Mouse (Mus musculus) frontal cortex, postnatal 36 days (tissue): Measurements from ENCODE around the gene Ube2l6.
"Not testable (repeated sequence)": the region's sequence is repeated elsewhere in the genome, so short reads cannot be mapped to it uniquely, and the experiment has no call there.

ENCODE experiments used
- DNase-seq, 2 experiments: peaks; one replicate each; pipeline ENCODE4 v3.0.0; 2022; ENCODE audit warnings: low spot score in 2 of 2

Ube2l6 gene

DNA sequence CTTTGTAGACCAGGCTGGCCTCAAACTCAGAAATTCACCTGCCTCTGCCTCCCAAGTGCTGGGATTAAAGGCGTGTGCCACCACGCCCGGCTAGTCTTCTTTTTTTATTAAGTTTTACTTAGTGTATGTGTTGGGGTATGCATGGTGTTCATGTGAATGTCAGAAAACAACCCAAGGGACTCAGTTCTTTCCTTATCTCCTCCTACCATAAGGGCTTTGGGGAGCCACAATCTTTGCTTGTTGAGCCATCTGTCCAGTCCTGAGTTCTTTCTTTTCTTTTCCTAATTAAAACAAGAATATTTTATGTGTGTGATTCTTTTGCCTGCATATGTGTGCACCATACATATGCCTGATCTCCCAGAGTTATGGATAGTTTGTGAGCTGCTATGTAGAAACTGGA, 5.5 kb upstream of the Ube2l6 start:
- no peak for DNase-seq

DNA sequence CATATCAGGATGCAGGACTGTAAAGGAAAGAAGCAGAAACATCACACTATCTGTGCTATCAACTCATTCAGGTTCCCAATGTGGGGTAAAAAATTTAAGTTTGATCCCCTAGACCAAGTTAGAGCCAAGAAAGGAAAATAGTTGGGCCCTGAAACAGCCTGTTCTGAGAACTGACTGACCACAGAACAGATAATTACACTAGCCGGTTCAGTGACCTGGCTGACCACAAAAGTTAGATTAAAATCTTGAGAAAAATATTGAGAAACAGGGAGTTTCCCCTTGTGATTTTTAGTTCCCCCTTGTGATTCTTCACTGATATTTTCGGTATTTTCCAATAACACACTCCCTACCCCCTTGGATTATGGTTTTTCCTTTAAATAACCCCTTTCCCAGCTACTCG, 4.8 kb upstream of the Ube2l6 start:
- no peak for DNase-seq

DNA sequence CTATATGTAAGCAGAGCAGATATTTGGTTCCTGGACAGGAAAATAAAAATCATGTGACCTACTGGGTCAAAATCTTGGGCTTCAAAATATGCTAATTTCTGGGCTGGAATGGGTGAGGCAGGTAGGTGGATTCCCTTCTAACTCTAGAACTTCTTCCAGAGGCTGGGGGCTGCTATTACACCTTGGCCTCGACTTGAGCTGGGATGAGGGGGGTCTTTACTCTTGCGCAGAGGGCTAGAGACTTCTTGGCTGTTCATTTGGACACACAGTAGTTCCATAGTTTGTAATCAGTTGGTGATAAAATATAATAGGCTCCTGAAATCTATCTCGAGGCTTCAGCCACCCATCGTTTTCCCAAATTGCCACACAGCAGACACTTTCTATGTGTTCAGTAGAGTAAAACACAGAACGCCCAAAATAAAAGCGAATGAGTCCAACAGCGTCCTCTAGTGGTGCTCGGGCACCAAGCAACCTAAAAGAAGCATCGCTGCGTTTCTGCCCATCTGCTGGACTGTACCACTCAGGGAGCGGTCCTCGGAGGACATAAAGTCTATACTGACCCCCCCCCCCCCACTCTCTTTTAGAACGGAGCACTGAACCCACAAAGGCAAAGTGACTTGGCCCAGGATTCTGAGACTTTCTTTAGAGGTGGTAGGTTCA, 665 bp upstream of the Ube2l6 start:
- peak; percentile 75 to 93 for DNase-seq

DNA sequence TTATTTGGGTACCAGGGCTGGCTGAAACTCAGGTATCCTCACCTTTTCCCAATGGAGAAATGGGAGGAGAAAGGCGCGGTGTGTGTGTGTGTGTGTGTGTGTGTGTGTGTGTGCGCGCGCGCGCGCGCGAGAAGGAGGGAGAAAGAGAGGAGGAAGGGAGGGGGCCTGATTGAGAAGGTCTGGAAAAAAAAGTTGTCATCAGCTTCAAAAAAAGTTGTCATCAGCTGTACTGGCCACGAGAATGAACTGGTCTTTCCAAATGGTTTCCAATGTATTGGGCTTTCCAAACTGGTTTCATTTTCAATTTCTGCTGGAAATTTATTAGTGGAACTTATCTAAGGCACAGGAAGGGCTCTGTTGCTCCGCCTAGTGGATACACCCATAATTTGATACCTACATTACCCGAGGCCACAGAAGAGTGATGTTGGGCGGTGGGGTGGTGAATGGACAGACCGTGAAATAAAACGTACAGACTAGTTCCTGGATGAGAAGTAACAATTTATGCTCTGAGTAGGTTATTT, 473 bp downstream of the Ube2l6 start:
- peak; percentile 55 to 75 for DNase-seq

DNA sequence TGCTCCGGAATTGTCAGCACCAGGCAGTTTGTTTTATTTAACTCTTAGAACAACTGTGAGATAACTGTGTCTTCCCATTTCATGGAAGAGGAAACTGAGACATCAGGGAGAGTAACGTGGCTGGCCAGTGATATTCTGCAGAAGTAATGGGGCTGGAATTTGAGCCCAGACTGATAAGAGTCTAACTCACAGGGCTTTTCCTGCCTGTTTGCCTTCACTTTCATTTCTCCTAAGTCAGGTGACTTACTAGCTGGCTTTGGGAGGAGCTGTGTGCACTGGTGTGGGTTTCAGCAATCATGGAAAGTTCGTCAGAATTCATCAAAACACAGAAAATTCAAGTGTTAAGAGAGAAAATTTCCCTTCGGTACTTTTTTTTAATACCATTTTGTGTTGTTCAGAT, 1.7 kb downstream of the Ube2l6 start:
- no peak for DNase-seq

DNA sequence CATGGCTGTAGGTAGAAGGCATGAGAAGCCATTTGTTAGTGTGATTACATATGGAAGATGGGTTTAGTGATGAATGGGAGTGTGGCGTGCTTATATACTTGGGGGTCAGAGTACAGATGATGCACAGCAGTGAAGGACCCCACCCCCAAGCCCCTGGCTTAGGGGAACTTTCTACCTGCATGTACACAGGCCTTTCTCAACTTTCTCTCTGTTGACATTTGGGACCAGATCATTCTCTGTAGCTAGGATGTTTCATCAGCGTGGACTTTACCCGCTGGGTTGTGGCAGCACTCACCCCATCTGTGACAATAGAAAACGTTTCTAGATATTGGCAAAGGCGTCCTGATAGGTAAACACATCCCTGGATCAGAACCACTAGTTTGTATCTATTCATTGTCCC, 2.6 kb downstream of the Ube2l6 start:
- DNase-seq = not testable (repeated sequence)

DNA sequence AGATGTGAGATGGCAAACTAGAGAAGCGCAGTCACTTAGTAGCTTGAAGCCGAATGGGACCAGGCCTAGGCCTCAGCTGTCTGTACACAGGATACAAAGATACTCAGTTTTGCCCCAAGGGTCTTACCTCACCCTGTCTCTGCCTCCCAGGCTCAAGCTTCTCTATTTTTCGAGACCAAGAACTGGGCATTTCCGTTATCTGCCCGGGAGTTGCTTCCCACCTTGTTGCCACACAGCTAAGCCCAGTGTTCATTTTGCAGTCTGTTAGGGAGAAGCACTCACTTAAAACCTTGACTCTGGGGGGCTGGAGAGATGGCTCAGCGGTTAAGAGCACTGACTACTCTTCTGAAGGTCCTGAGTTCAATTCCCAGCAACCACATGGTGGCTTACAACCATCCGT, 5.3 kb downstream of the Ube2l6 start:
- DNase-seq = no peak

DNA sequence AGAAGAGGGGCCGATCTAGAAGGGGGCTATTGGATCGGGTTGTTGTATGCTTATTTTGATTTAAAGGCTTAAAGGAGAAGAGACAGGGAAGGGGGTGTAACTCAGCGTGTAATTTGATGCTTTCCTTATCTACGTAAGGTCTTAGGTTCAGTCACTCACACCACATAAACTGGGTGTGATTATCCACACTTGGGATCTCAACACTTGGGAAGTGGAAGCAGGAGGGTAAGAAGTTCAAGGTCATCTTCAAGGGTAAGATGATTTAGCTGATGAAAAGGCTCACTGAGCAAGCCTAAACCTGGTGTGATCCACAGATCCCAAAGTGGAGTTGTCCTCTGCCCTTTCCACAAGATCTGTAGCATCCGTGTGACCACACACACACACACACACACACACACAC, 7.9 kb downstream of the Ube2l6 start:
- DNase-seq = no peak

DNA sequence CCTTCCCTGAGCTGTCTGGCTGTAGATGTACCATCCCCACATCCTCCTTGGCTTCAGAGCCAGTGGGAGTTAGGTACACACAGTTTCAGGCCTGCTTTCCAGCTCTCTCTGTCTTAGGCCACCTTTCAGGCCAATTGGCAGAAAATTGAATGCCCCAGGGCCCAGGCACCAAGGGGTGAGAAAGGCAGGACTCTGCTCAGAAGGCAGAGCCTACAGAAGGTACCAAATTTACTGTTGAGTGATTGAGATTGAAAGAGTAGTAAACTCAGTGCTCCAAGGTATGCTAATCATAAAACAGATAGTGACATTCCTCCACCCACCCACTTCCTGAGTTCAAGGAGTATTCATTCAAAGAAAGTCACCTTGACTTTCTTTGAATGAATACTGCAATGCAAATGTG, 10.7 kb downstream of the Ube2l6 start:
- no peak for DNase-seq

DNA sequence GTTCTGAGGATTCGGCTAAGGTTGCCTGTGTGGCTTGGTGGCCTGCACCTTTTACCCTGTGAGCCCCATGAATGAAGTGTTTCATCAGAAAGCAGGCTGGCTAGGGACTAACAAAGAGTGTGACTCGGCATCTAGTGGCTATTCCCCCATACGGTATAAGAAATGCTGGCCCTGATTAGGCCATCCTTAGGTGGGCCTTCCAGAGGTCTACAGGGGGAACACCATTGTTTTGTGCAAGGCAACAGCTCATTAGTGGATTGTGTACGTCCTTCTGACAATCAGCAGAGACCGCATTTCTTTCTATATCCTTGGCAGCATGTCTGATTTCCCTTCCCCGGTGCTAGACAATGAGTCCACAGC, 11.9 kb downstream of the Ube2l6 start:
- DNase-seq = no peak

DNA sequence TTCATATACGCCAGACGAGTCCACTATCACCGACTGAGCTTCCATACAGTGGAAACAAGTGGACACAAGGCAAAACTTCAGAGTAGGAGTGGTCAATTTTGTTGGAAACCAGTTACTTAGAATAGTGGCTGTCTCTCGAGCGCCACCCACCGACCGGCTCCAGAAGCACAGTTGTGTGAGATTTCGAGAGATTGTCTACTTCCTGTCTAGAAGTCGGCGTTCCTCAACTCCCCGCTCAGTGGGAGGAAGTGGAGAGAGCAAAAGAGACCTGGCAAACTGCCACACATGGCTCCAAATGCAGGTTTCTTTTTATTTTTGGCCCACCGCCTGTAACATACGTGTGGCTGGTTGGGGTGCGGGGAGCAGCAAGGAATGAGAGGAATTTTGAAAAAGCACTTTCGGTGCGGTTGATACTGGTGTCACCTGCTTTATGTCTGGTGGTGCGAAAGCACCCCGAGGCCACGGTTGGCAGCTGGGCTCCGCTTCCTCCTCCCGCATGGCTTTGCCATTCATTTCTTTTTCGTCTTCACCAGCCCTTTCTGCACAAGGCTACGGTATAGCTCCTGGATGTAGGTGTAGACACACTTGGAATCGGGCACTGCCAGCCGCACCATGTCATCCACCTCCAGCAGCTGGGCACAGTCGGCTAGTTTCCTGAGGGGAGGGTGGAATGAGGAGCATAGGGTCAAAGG, 12.4 kb downstream of the Ube2l6 start:
- DNase-seq = peak; percentile 81 to 92

DNA sequence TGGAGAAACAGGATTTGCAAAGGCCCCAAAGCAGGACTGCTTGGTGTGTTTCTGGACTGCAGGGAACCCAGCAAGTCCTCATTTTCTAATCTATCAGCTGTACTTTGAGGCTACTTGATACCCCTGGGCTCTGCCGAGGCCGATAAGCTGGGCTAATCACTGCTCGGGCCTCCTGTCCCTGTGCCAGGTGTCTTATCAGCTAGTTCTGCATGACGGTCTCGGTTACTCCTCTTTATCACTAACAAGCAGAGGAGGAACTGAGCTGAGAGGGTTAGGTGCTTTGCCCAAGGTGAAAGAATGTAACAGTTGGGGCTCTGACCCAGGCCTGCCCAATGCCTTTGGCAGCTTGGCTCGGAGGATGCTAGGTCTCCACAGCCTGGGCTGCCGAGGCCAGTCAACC, 13.3 kb downstream of the Ube2l6 start:
- DNase-seq = no peak

DNA sequence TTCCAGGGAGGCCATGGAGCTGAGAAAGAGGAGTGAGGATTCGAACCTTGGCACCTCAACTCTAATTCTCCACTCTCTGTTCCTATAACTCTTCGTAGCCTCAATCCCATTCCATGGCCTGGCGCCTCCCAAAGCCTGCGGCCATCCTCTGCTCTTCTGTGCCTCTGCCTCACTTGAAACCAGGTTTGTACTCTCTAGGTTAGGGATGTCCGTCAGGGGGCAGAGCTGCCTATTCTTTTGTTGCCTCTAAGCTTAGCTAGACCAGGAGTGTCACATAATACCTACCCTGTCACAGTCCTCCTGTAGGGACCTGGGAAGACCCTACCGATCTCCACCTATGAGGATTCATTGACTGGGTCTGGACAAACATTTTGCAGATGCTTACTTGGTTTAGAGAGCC, 14.0 kb downstream of the Ube2l6 start:
- no peak for DNase-seq

DNA sequence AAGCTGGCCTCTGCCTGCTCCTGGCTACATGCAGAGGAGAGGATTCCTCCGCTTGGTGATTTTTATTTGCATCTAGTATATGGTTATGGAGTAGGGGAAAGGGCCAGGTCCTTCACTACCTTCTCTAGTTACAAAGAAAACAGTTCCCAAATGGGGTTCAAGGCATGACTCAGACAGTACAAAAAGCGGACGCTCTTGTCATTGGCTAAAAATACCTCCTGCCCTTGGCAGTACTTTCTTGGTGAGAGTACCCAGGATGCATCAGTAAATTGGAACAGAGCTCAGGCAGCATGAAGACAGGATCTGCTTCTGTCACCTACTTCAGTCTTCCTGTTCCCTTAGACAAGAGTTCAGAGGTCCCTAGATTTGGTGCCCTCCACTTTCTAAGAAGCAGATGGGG, 21.2 kb downstream of the Ube2l6 start:
- peak in 1 of 2 experiments; percentile 59 for DNase-seq

DNA sequence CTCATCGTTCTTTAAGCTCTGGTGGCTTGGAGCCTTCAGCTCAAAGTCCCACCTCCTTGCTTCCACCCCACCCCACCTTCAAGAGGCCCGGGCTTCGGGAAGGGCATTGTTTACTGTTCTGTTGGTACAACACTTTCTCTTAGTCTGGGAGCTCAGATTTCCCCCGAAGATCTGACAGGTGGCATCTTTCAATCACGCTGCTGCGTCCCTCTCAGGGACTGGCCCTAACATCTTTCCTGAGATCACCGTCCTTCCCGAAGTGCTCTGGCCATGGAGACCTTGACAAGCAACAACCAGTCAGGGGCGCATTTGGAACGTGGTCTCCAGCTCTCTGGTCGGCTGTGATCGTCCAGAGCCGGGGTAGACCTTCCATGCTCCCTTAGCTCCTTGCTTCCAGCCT, 23.9 kb downstream of the Ube2l6 start, which contains the start of gene Smtnl1:
Smtnl1 (minus strand) TSS at position 101 of the 400 bp plus-strand sequence.
- no peak for DNase-seq

DNA sequence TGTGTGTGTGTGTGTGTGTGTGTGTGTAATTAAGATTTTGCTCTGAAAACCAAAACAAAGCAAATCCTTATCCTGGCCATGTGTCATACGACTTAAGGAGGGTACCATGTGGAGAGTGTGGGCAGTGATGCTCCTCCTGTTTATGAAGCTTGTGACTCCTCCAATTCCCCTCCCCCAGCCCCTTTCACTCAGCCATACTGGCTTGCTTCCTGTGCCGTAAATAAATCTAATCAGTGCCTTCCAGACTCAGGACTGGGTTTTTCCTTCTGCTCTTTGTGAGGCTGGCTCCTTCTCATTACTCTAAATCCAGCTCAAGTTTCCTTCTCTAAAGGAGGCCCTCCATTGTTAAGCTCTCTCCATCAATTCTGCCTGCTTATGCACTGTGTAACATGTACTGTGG, 24.6 kb downstream of the Ube2l6 start:
- no peak for DNase-seq

DNA sequence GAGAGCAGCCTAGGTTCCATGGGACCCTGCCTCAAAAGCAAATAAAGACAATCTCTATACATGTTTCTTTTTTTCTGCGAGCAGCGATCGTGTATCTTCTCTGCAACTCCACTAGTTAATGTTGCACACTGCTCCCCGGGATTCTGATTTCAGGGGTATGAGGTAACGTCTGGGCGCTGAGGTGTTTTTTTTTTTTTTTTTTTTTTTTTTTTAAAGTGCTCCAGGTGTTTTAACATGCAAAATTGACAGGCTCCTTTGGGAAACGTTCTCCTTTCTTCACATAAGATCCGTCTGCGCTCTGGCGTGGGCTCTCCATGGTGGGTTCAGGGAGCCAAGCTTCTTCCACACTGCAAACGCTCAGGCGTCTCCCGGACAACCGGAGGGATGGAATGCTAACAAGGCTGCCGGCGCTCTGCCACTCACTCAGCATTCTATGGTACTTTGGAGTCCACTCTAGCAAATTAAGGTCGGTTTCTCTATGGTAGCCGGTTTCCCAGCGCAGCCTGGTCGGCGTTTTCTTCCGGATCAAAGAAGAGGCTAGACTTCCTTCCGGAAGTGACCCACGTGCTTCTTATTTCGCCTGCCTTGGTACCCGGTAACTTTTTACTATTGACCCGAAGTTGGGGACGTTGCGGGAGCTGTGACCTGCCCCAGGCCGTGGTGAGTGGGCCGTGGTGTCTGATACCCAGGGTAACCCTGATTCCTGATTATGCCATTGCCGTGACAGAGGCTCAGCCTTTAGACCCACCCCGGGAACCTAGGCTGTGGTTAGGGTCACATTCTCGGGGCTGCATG, 28.1 kb downstream of the Ube2l6 start, which contains the start of gene Timm10:
Timm10 (plus strand) TSS at position 510 of the 795 bp plus-strand sequence.
- peak; percentile 87 to 95 for DNase-seq

DNA sequence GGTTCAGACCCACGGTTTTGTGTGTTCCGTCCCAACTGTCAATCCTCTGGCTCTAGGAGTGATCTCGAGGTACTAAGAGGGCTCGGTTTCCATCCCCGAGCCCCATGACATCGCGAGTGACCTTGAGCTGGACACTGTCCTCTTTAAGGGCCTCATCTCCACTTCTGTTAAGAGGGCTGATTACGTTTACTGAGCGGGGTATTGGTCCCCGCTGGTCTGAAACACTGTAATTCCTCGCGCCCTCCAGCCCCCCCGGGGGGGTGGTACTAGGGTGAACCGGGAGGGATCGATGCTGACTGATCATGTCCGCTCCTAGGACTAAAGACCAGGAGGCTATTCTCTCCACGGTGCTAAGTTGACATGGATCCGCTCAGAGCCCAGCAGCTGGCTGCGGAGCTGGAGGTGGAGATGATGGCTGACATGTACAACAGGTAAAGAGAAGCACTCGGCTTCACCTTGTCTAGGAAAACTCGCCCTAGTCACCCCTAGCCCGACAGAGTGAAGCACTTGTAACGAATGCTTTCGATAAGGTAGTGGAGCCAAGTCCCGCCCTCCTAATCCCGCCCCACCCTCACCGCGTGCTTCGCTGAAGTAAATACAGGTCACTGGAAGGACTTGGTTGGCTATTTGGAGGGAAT, 28.8 kb downstream of the Ube2l6 start:
- no peak for DNase-seq

DNA sequence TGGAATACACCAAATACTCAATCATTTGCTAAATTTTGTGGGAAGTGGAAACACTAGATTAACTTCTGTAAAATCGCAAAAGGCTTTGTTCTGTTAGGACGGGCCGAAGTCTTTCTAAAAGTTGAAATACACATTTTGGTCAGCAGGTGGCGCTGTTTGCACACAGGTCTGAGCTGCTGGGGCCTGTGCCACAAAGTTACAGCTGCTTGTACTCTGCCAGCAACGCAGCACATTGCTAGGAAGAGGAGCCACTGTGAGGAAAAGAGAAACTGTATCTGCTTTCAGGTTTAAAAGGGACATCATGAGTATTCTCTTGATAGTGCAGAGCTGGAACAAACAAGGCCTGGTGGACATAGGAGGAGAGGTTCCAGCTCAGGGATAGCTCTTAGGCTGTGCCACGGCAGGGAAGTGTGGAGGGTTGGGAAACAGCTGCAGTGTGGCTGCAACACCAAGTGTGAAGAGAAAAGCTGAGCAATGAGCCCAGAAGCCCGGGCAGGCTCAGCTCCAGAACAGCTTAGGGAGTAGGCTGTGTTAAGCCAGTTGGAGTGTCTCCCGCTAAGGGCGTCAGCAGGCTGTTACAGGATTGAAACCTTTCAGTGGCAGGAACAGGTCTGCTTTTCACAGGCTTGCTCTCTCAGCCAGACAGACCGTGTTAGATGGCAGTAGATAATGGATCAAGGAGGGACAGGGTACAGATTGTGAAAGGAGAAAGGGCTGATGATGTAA, 33.2 kb downstream of the Ube2l6 start:
- DNase-seq = peak; percentile 82 to 94

DNA sequence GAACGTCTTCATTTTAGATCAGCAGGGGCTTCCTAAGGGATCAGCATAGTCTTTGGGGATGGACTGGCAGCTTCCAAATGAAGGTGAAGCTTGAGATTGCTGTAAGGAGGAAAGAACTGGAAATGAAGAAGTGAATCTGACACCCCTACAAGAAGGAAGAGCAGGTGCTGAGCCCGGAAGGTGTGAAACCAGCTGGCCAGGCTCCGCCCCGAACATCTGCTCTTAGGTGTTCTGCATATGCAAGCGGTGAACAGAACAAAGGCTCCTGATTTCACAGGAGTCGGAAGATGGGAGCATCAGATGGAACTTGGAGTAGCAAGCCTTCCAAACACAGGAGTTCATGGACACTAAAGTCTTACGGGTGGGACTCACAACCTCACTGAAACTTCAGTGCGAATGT, 38.5 kb downstream of the Ube2l6 start:
- no peak for DNase-seq

DNA sequence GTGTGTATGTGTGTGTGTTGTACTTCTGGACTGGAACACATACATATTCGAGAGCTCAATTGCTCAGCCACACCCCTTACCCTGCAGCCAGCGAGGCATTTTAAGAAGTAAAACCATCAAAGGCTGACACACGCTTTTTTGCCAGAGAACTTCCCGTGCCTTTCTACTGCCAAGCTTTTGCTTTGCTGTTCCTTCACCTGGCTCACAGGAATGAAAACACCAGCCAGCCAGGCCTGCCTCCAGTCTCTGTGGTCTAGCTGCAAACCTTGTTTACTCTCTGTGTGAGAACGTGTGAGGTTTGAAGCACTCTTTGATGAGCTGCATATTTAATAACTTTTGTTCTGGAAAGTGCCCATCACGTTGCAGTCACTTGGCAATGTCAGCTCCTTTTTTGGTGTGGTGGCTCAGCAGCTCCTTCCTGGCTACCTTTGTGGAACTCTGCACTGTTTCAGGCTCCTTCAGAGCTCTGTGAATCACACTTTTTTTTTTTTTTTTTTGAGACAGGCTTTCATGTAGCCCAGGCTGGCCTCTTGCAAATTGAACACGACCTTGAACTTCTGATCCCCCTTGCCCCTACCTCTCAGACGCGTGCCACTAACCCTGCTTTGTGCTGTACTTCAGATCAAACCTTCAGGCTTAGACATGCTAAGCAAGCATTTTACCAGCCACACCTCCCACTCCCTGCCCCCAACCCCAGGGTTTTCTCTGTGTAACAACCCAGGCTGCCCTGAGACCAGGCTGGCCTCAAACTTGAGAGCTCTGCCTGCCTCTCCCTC, 39.4 kb downstream of the Ube2l6 start:
- DNase-seq = no peak
